Mouse (Mus musculus): ENCODE results near the gene Wscd1. TPM values are rescaled to one million over a fixed set of nuclear protein-coding genes. Genes with fewer than 3 reads are reported as not detected.

The Wscd1 gene
- polyA plus RNA-seq, 1 experiment from 2014 or later: 7.1 TPM

- 73% methylated on average over 3 of the region's 3 CpGs for WGBS
- H3K9ac ChIP-seq: no peak overlapping the region
- DNase-seq: no peak
- no peak for TF ChIP-seq CTCF (IDR thresholded peaks at IDR 0.05; ENCODE audit: low read depth)
- H3K27ac ChIP-seq (ENCODE audit: low read depth): no peak overlapping the region
- no peaks in the 10 kb centered on the region for H3K27me3 ChIP-seq (ENCODE audit: insufficient read depth, low read length)
- no peak for ATAC-seq (ENCODE audit: insufficient read depth)
- H3K36me3 ChIP-seq (ENCODE audit: insufficient read depth): no peaks in the 10 kb centered on the region
- H3K9me3 ChIP-seq (ENCODE audit: low read depth, low read length): no peaks in the 10 kb centered on the region
- no peak overlapping the region for H3K4me3 ChIP-seq (ENCODE audit: low read depth, low read length)
- H3K4me2 ChIP-seq: no peak overlapping the region
- H3K4me1 ChIP-seq (ENCODE audit: insufficient read depth): no peaks in the 10 kb centered on the region
These were observed 18.0 kb downstream of the Wscd1 start for GRCm38 (mm10) chr11:71767726-71768125.

- Histone ChIP-seq H3K36me3 (ENCODE audit: insufficient read depth) (no peaks in the 10 kb centered on the region), H3K4me1 (ENCODE audit: insufficient read depth) (no peaks in the 10 kb centered on the region), H3K4me2 (no peak overlapping the region), H3K9me3 (ENCODE audit: low read depth, low read length) (no peaks in the 10 kb centered on the region), H3K27me3 (ENCODE audit: insufficient read depth, low read length) (no peaks in the 10 kb centered on the region), H3K4me3 (ENCODE audit: low read depth, low read length) (no peak overlapping the region), H3K27ac (ENCODE audit: low read depth) (no peak overlapping the region), H3K9ac (no peak overlapping the region)
- TF ChIP-seq CTCF (IDR thresholded peaks at IDR 0.05; ENCODE audit: low read depth): no peak
- ATAC-seq (ENCODE audit: insufficient read depth): no peak
- WGBS: 48% methylated on average over 8 of the region's 8 CpGs
- DNase-seq: no peak
These were observed 20.0 kb downstream of the Wscd1 start for GRCm38 (mm10) chr11:71769744-71770143.

GRCm38 (mm10) chr11:71770479-71770878 is 20.8 kb downstream of the Wscd1 start:
- Histone ChIP-seq H3K4me1 (ENCODE audit: insufficient read depth) (no peaks in the 10 kb centered on the region), H3K27me3 (ENCODE audit: insufficient read depth, low read length) (no peaks in the 10 kb centered on the region), H3K4me3 (ENCODE audit: low read depth, low read length) (no peak overlapping the region), H3K27ac (ENCODE audit: low read depth) (no peak overlapping the region), H3K4me2 (no peak overlapping the region), H3K9me3 (ENCODE audit: low read depth, low read length) (no peaks in the 10 kb centered on the region), H3K9ac (no peak overlapping the region), H3K36me3 (ENCODE audit: insufficient read depth) (no peaks in the 10 kb centered on the region)
- TF ChIP-seq CTCF (IDR thresholded peaks at IDR 0.05; ENCODE audit: low read depth): no peak
- ATAC-seq (ENCODE audit: insufficient read depth) (no peak), DNase-seq (no peak)
- WGBS: 69% methylated on average over 2 of the region's 2 CpGs

- WGBS: 77% methylated on average over 7 of the region's 7 CpGs
- no peak overlapping the region for H3K27ac ChIP-seq (ENCODE audit: low read depth)
- ATAC-seq (ENCODE audit: insufficient read depth): no peak
- H3K36me3 ChIP-seq (ENCODE audit: insufficient read depth): no peaks in the 10 kb centered on the region
- no peak overlapping the region for H3K9ac ChIP-seq
- DNase-seq: no peak
- H3K4me3 ChIP-seq (ENCODE audit: low read depth, low read length): no peak overlapping the region
- no peaks in the 10 kb centered on the region for H3K9me3 ChIP-seq (ENCODE audit: low read depth, low read length)
- H3K4me1 ChIP-seq (ENCODE audit: insufficient read depth): no peaks in the 10 kb centered on the region
- no peak for TF ChIP-seq CTCF (IDR thresholded peaks at IDR 0.05; ENCODE audit: low read depth)
- H3K27me3 ChIP-seq (ENCODE audit: insufficient read depth, low read length): no peaks in the 10 kb centered on the region
- no peak overlapping the region for H3K4me2 ChIP-seq
These were observed 21.4 kb downstream of the Wscd1 start for GRCm38 (mm10) chr11:71771074-71771473.

- Histone ChIP-seq H3K4me2 (no peak overlapping the region), H3K9me3 (ENCODE audit: low read depth, low read length) (no peaks in the 10 kb centered on the region), H3K9ac (no peak overlapping the region), H3K4me3 (ENCODE audit: low read depth, low read length) (no peak overlapping the region), H3K27me3 (ENCODE audit: insufficient read depth, low read length) (no peaks in the 10 kb centered on the region), H3K27ac (ENCODE audit: low read depth) (no peak overlapping the region), H3K36me3 (ENCODE audit: insufficient read depth) (no peaks in the 10 kb centered on the region), H3K4me1 (ENCODE audit: insufficient read depth) (no peaks in the 10 kb centered on the region)
- ATAC-seq (ENCODE audit: insufficient read depth) (no peak), DNase-seq (no peak)
- 59% methylated on average over 6 of the region's 6 CpGs for WGBS
- no peak for TF ChIP-seq CTCF (IDR thresholded peaks at IDR 0.05; ENCODE audit: low read depth)
These were observed 22.3 kb downstream of the Wscd1 start for GRCm38 (mm10) chr11:71772056-71772455.

- Histone ChIP-seq H3K27me3 (ENCODE audit: insufficient read depth, low read length) (no peaks in the 10 kb centered on the region), H3K27ac (ENCODE audit: low read depth) (no peak overlapping the region), H3K9ac (no peak overlapping the region), H3K4me3 (ENCODE audit: low read depth, low read length) (no peak overlapping the region), H3K9me3 (ENCODE audit: low read depth, low read length) (no peaks in the 10 kb centered on the region), H3K36me3 (ENCODE audit: insufficient read depth) (no peaks in the 10 kb centered on the region), H3K4me1 (ENCODE audit: insufficient read depth) (no peaks in the 10 kb centered on the region), H3K4me2 (no peak overlapping the region)
- DNase-seq (no peak), ATAC-seq (ENCODE audit: insufficient read depth) (no peak)
- 8% methylated on average over 4 of the region's 4 CpGs for WGBS
- no peak for TF ChIP-seq CTCF (IDR thresholded peaks at IDR 0.05; ENCODE audit: low read depth)
These were observed 23.1 kb downstream of the Wscd1 start for GRCm38 (mm10) chr11:71772802-71773201.

- 19% methylated on average over 16 of the region's 16 CpGs for WGBS
- Histone ChIP-seq H3K4me3 (ENCODE audit: low read depth, low read length) (no peak overlapping the region), H3K9me3 (ENCODE audit: low read depth, low read length) (no peaks in the 10 kb centered on the region), H3K27ac (ENCODE audit: low read depth) (no peak overlapping the region), H3K4me1 (ENCODE audit: insufficient read depth) (no peaks in the 10 kb centered on the region), H3K27me3 (ENCODE audit: insufficient read depth, low read length) (no peaks in the 10 kb centered on the region), H3K9ac (no peak overlapping the region), H3K4me2 (no peak overlapping the region), H3K36me3 (ENCODE audit: insufficient read depth) (no peaks in the 10 kb centered on the region)
- DNase-seq (peak; percentile 10), ATAC-seq (ENCODE audit: insufficient read depth) (no peak)
- no peak for TF ChIP-seq CTCF (IDR thresholded peaks at IDR 0.05; ENCODE audit: low read depth)
These were observed 24.5 kb downstream of the Wscd1 start for GRCm38 (mm10) chr11:71773986-71774767.
